ENCODE assay signal across 10 mouse cellular contexts in genomic region chr2:152943568-152943967, GRCm38 (mm10). TPM values are rescaled to one million over a fixed set of nuclear protein-coding genes. Genes with fewer than 3 reads are reported as not detected.
DNase-seq lines count a peak whose midpoint lies in the region; ATAC-seq and TF ChIP-seq lines count a peak whose summit lies in the region.
"Had no signal": no experiment of that assay in that cellular context is flagged by ENCODE, and none has a peak within 500 bp of the region (broad histone marks: within the 10 kb centered on the region; RNA-seq: fewer than 3 reads in every experiment).

No protein-coding gene starts in this region.

- intact Hi-C loops in heart, postnatal 25 days (cut with DNase I) = loop anchor here (5.0 kb wide), 1 partner anchor 74 kb away; the partner anchor contains the start of gene Pdrg1

- no peak for DNase-seq in heart, postnatal 25 days (ENCODE audit: low spot score)
- peak; percentile 38 for DNase-seq in forebrain, postnatal 0 days
- no peak for DNase-seq in cerebellum, postnatal 4 days (ENCODE audit: low spot score in 2 of 2)
- DNase-seq in layer of hippocampus, adult 9-11 months = no peak
- no peak for DNase-seq in urinary bladder, adult 18-20 months (ENCODE audit: low spot score in 2 of 2)

- H3K9me3 ChIP-seq in heart, embryonic 16.5 days (replicated peaks; ENCODE audit: control insufficient read depth, low read length) = no peaks in the 10 kb centered on the region
- no peaks in the 10 kb centered on the region for H3K9me3 ChIP-seq in forebrain, postnatal 0 days (ENCODE audit: low read length)
- no peaks in the 10 kb centered on the region for H3K9me3 ChIP-seq in midbrain, embryonic 12.5 days
- H3K9me3 ChIP-seq: G1E had no signal

- 10% methylated on average over 8 of the region's 8 CpGs for WGBS in heart, embryonic 16.5 days
- WGBS in forebrain, postnatal 0 days = 5% methylated on average over 8 of the region's 8 CpGs
- WGBS in midbrain, embryonic 12.5 days = 7% methylated on average over 8 of the region's 8 CpGs

- H3K4me3 ChIP-seq in heart, embryonic 16.5 days (ENCODE audit: low read length) = peak overlapping the region; percentile 55
- peak overlapping the region; percentile 24; the same call in 1 of the 2 replicates for H3K4me3 ChIP-seq in cortical plate, adult 2 months (ENCODE audit: insufficient read depth, low read length)
- peak overlapping the region; percentile 45 for H3K4me3 ChIP-seq in forebrain, postnatal 0 days (ENCODE audit: low read depth, low read length)
- H3K4me3 ChIP-seq in midbrain, embryonic 12.5 days = peak overlapping the region; percentile 50

- H3K36me3 ChIP-seq in heart, embryonic 16.5 days (ENCODE audit: control insufficient read depth, insufficient read depth) = no peaks in the 10 kb centered on the region
- H3K36me3 ChIP-seq in forebrain, postnatal 0 days (ENCODE audit: insufficient read depth) = no peaks in the 10 kb centered on the region
- no peaks in the 10 kb centered on the region for H3K36me3 ChIP-seq in midbrain, embryonic 12.5 days
- H3K36me3 ChIP-seq: G1E had no signal

- H3K27me3 ChIP-seq in heart, embryonic 16.5 days (ENCODE audit: control insufficient read depth, insufficient read depth, low read length) = peaks cover 77% of the 10 kb centered on the region
- peaks cover 48% of the 10 kb centered on the region for H3K27me3 ChIP-seq in forebrain, postnatal 0 days (ENCODE audit: insufficient read depth, low read length)
- peaks cover 93% of the 10 kb centered on the region for H3K27me3 ChIP-seq in midbrain, embryonic 12.5 days

- no peak for TF ChIP-seq CTCF in cortical plate, adult 2 months (IDR thresholded peaks at IDR 0.05; ENCODE audit: extremely low read depth, insufficient read depth, low read length)
- TF ChIP-seq CTCF in forebrain, postnatal 0 days (IDR thresholded peaks at IDR 0.05; ENCODE audit: low read depth) = peak; percentile 42

- no peak for ATAC-seq in heart, embryonic 16.5 days (replicated peaks; ENCODE audit: extremely low read depth, insufficient read depth, low FRiP score)
- peak; percentile 51; the same call in 1 of the 2 replicates for ATAC-seq in forebrain, postnatal 0 days
- ATAC-seq in midbrain, embryonic 12.5 days (ENCODE audit: low FRiP score, low read depth) = no peak

- no peak overlapping the region for H3K9ac ChIP-seq in heart, embryonic 16.5 days (ENCODE audit: low read length)
- peak overlapping the region; percentile 36 for H3K9ac ChIP-seq in forebrain, postnatal 0 days
- 0 out of 2 replicates have a peak overlapping the region, but pooled peaks have one; percentile 54 for H3K9ac ChIP-seq in midbrain, embryonic 12.5 days (replicated peaks)

- H3K4me2 ChIP-seq in heart, embryonic 16.5 days (ENCODE audit: low read depth, low read length) = peak overlapping the region; percentile 84
- H3K4me2 ChIP-seq in forebrain, postnatal 0 days (ENCODE audit: low read depth) = peak overlapping the region; percentile 94
- H3K4me2 ChIP-seq in midbrain, embryonic 12.5 days (replicated peaks) = peak overlapping the region; percentile 91

- no peak for TF ChIP-seq POLR2A in cortical plate, adult 2 months (IDR thresholded peaks at IDR 0.05; ENCODE audit: extremely low read depth, insufficient read depth, low read length)

- peaks cover 10% of the 10 kb centered on the region for H3K4me1 ChIP-seq in heart, embryonic 16.5 days (ENCODE audit: control insufficient read depth, insufficient read depth, low read length)
- H3K4me1 ChIP-seq in cortical plate, adult 2 months (ENCODE audit: control insufficient read depth, insufficient read depth, low read length) = no peaks in the 10 kb centered on the region
- H3K4me1 ChIP-seq in forebrain, postnatal 0 days (ENCODE audit: insufficient read depth) = no peaks in the 10 kb centered on the region
- H3K4me1 ChIP-seq in midbrain, embryonic 12.5 days = peaks cover 14% of the 10 kb centered on the region

- H3K27ac ChIP-seq in heart, embryonic 16.5 days (ENCODE audit: low read length) = no peak overlapping the region
- no peak overlapping the region for H3K27ac ChIP-seq in cortical plate, adult 2 months (ENCODE audit: insufficient read depth, low read length)
- H3K27ac ChIP-seq in forebrain, postnatal 0 days (ENCODE audit: low read depth, low read length) = no peak overlapping the region
- H3K27ac ChIP-seq in midbrain, embryonic 12.5 days (replicated peaks) = no peak overlapping the region

RNA-seq across cellular contexts. Expression of gene Dusp15, which starts 7.9 kb away (rescaled TPM):
- polyA plus RNA-seq in heart, embryonic 16.5 days (2015; fragmentation: Nextera tagmentation; extraction: Ambion mirVana) = 0.10 and 0.33 TPM in 2 replicates
- under 1 TPM in 1 of 2 experiments, not detected in 1; 0.20 TPM for total RNA-seq in heart, postnatal 25 days (2021)
- polyA plus RNA-seq in cortical plate, adult 2 months (2012; rRNA removed) = 37.7 and 40.7 TPM in 2 replicates
- total RNA-seq in forebrain, postnatal 0 days (2014; rRNA removed) = 23.7 and 25.0 TPM in 2 replicates
- polyA plus RNA-seq in forebrain, postnatal 0 days (2015; fragmentation: Nextera tagmentation; extraction: Ambion mirVana) = 12.9 and 14.8 TPM in 2 replicates
- 1.2 and 1.4 TPM in 2 replicates for polyA plus RNA-seq in midbrain, embryonic 12.5 days (2016; fragmentation: Nextera tagmentation; extraction: Ambion mirVana)
- total RNA-seq: hematopoietic stem cell, adult 5-6 weeks had no signal
- polyA plus RNA-seq: G1E had no signal

RNA-seq across cellular contexts. Expression of gene Foxs1, which starts 10.6 kb away (rescaled TPM):
- 6.1 and 6.6 TPM in 2 replicates for polyA plus RNA-seq in heart, embryonic 16.5 days (2015; fragmentation: Nextera tagmentation; extraction: Ambion mirVana)
- total RNA-seq in heart, postnatal 25 days (2021) = 1 to 10 TPM; 3.7 TPM
- polyA plus RNA-seq in cortical plate, adult 2 months (2012; rRNA removed) = 1.0 and 1.4 TPM in 2 replicates
- total RNA-seq in forebrain, postnatal 0 days (2014; rRNA removed) = 2.4 and 2.6 TPM in 2 replicates
- 3.1 TPM in 2 replicates for polyA plus RNA-seq in forebrain, postnatal 0 days (2015; fragmentation: Nextera tagmentation; extraction: Ambion mirVana)
- polyA plus RNA-seq in midbrain, embryonic 12.5 days (2016; fragmentation: Nextera tagmentation; extraction: Ambion mirVana) = 2.4 and 2.6 TPM in 2 replicates
- total RNA-seq: G1E; hematopoietic stem cell, adult 5-6 weeks had no signal
- polyA plus RNA-seq: G1E had no signal

RNA-seq across cellular contexts. Expression of gene Ttll9, which starts 18.7 kb away (rescaled TPM):
- polyA plus RNA-seq in heart, embryonic 16.5 days (2015; fragmentation: Nextera tagmentation; extraction: Ambion mirVana) = 0.95 and 1.1 TPM in 2 replicates
- not detected for total RNA-seq in heart, postnatal 25 days (2021)
- 1.7 and 2.0 TPM in 2 replicates for polyA plus RNA-seq in cortical plate, adult 2 months (2012; rRNA removed)
- total RNA-seq in forebrain, postnatal 0 days (2014; rRNA removed) = 3.3 and 8.0 TPM in 2 replicates
- polyA plus RNA-seq in forebrain, postnatal 0 days (2015; fragmentation: Nextera tagmentation; extraction: Ambion mirVana) = 3.9 and 4.3 TPM in 2 replicates
- 1.4 and 1.7 TPM in 2 replicates for polyA plus RNA-seq in midbrain, embryonic 12.5 days (2016; fragmentation: Nextera tagmentation; extraction: Ambion mirVana)
- total RNA-seq: G1E; hematopoietic stem cell, adult 5-6 weeks had no signal
- polyA plus RNA-seq: G1E had no signal

RNA-seq across cellular contexts. Expression of gene Mylk2, which starts 32.4 kb away (rescaled TPM):
- 0.10 and 0.32 TPM in 2 replicates for polyA plus RNA-seq in heart, embryonic 16.5 days (2015; fragmentation: Nextera tagmentation; extraction: Ambion mirVana)
- total RNA-seq in heart, postnatal 25 days (2021) = under 1 TPM in 1 of 2 experiments, not detected in 1; 0.13 TPM
- polyA plus RNA-seq in cortical plate, adult 2 months (2012; rRNA removed) = not detected in 2 replicates
- total RNA-seq in forebrain, postnatal 0 days (2014; rRNA removed) = 0.29 TPM in 1 of 2 replicates, not detected in the other
- not detected in 2 replicates for polyA plus RNA-seq in forebrain, postnatal 0 days (2015; fragmentation: Nextera tagmentation; extraction: Ambion mirVana)
- not detected in 2 replicates for polyA plus RNA-seq in midbrain, embryonic 12.5 days (2016; fragmentation: Nextera tagmentation; extraction: Ambion mirVana)
- total RNA-seq: hematopoietic stem cell, adult 5-6 weeks had no signal
- polyA plus RNA-seq: G1E had no signal
